Mouse (Mus musculus) forebrain, postnatal 0 days (tissue): ENCODE data around the gene Calcoco2. TPM values are rescaled to one million over a fixed set of nuclear protein-coding genes. Genes with fewer than 3 reads are reported as not detected.
A peak's percentile ranks its signal among the peaks of the same experiment; 100 is the strongest.
"Not testable (repeated sequence)": the region's sequence is repeated elsewhere in the genome, so short reads cannot be mapped to it uniquely, and the experiment has no call there.

Source experiments
- ATAC-seq: fragments of 200-750 bp; cut with Nextera tagmentation; 2 replicates; pipeline ENCODE4 v1.8.0; 2017; ENCODE audit warnings: mild to moderate bottlenecking, moderate library complexity
- DNase-seq: peaks from one replicate; pipeline ENCODE4 v3.0.0-alpha.2; 2015
- H3K27ac ChIP-seq: fragments of 300-500 bp; sonication (generic); 2 replicates; pipeline ENCODE4 v1.5.1; 2014; ENCODE audit warnings: low read depth, mild to moderate bottlenecking, antibody characterized with exemption, low read length, moderate library complexity, mixed read lengths
- H3K27me3 ChIP-seq: fragments of 300-500 bp; sonication (generic); 2 replicates; pipeline ENCODE4 v1.6.1; 2014; ENCODE audit warnings: mild to moderate bottlenecking, low read length, mixed read lengths; ENCODE audit not compliant: insufficient read depth
- H3K36me3 ChIP-seq: fragments of 300-500 bp; sonication (generic); 2 replicates; pipeline ENCODE4 v1.6.1; 2014; ENCODE audit warnings: mild to moderate bottlenecking, moderate library complexity; ENCODE audit not compliant: insufficient read depth
- H3K4me1 ChIP-seq: fragments of 300-500 bp; sonication (generic); 2 replicates; pipeline ENCODE4 v1.6.1; 2014; ENCODE audit warnings: antibody characterized with exemption; ENCODE audit not compliant: insufficient read depth
- H3K4me2 ChIP-seq: fragments of 300-500 bp; sonication (generic); 2 replicates; pipeline ENCODE4 v1.6.1; 2014; ENCODE audit warnings: low read depth, mild to moderate bottlenecking, moderate library complexity
- H3K4me3 ChIP-seq: fragments of 300-500 bp; sonication (generic); 2 replicates; pipeline ENCODE4 v1.5.1; 2014; ENCODE audit warnings: low read depth, low read length, mixed read lengths
- H3K9ac ChIP-seq: fragments of 300-500 bp; sonication (generic); 2 replicates; pipeline ENCODE4 v1.6.1; 2014; ENCODE audit warnings: mild to moderate bottlenecking
- H3K9me3 ChIP-seq: fragments of 300-500 bp; sonication (generic); 2 replicates; pipeline ENCODE4 v1.6.1; 2016; ENCODE audit warnings: low read length
- CTCF ChIP-seq: sonication (generic); IDR thresholded peaks from 2 replicates; pipeline ENCODE4 v1.5.1; 2016; ENCODE audit warnings: antibody characterized with exemption, control low read depth, low read depth
- WGBS: fragments of 180-500 bp; shearing (Covaris S2); extraction: QIAGEN DNeasy Blood & Tissue Kit; methylation state at CpG from one replicate; pipeline ENCODE4 v1.1.7; 2014; 5-methylcytosine and 5-hydroxymethylcytosine counted together
- polyA plus RNA-seq: library from polyadenylated mRNA; unstranded; fragments of >200 nt; fragmentation: Nextera tagmentation; extraction: Ambion mirVana; gene quantifications from 2 replicates; pipeline ENCODE4 v1.2.1, GENCODE M21; 2015
- total RNA-seq: library from RNA; depleted of rRNA; stranded (reverse); fragments of >200 nt; gene quantifications from 2 replicates; pipeline ENCODE4 v1.2.3, GENCODE M21; 2014

The Calcoco2 gene
- total and polyA plus RNA-seq, 2 experiments from 2014 or later: 0.10 TPM; not detected in 1

DNA sequence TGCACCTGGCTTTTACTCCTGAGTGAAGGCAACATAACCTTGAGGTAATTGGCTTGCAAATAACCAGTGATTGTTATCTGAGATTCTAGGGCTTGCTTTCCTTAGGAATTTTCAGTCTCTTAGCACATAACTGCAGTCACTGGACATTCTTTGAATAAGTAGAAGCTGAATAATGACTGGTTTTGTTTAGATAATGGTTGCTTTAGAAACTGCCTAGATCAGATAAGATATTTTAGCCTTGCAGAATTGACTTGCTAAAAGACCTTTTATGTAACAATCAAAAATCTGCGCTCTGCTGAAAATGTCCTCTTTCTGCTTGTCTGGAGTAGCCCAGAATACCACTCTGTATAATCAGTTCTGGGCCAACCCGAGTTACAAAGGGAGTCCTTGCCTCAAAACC lies 2.3 kb upstream of the Calcoco2 start:
- Histone ChIP-seq H3K4me2 (no peak overlapping the region), H3K27ac (no peak overlapping the region), H3K27me3 (no peaks in the 10 kb centered on the region), H3K36me3 (no peaks in the 10 kb centered on the region), H3K9me3 (no peaks in the 10 kb centered on the region), H3K9ac (no peak overlapping the region), H3K4me1 (no peaks in the 10 kb centered on the region), H3K4me3 (no peak overlapping the region)
- DNase-seq (no peak), ATAC-seq (no peak)
- TF ChIP-seq CTCF: no peak
- WGBS: 62% methylated on average over 2 of the region's 2 CpGs

DNA sequence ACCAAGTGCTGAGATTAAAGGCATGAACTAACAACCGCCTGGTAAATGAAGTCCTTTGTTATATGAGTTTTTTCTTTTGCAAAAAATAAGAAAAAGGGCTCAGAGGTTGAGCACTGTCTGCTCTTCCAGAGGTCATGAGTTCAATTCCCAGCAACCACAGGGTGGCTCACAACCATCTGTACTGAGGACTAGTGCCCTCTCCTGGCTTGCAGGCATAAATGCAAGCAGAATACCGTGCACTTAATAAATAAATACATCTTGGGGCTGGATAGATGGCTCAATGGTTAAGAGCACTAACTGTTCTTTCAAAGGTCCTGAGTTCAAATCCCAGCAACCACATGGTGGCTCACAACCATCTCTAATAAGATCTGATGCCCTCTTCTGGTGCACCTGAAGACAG lies 814 bp downstream of the Calcoco2 start:
- H3K27ac ChIP-seq: not testable (repeated sequence)

DNA sequence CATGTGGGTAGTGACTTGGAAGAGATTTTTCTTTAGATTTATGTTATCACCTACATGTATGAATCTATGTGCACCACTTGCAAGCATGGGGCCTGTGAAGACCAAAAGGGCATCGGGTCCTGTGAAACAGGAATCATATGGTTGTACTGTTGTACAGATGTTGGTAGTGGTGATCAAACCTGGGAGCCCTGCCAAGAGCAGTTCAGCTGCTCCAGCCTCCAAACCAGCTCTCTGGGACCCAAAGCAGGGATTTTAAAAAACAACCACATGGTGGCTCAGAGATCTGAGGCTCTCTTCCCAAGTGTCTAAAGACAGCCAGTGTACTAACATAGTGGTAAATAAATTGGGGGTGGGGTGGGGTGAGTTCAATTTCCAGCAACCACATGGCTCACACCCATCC lies 3.4 kb downstream of the Calcoco2 start:
- no peaks in the 10 kb centered on the region for H3K9me3 ChIP-seq
- H3K4me3 ChIP-seq: no peak overlapping the region
- no peak for DNase-seq
- H3K27me3 ChIP-seq: no peaks in the 10 kb centered on the region
- no peak overlapping the region for H3K4me2 ChIP-seq
- ATAC-seq: no peak
- no peak overlapping the region for H3K27ac ChIP-seq
- H3K4me1 ChIP-seq: no peaks in the 10 kb centered on the region
- no peaks in the 10 kb centered on the region for H3K36me3 ChIP-seq
- no peak for TF ChIP-seq CTCF
- WGBS: 79% methylated on average over 1 of the region's 1 CpGs
- H3K9ac ChIP-seq: no peak overlapping the region

More for the DNA sequence above, 814 bp downstream of the Calcoco2 start:
- not testable (repeated sequence) for H3K4me2 ChIP-seq, H3K9ac ChIP-seq, DNase-seq, H3K4me3 ChIP-seq, H3K36me3 ChIP-seq, H3K27me3 ChIP-seq, H3K9me3 ChIP-seq, ATAC-seq, H3K4me1 ChIP-seq
- 63% methylated on average over 2 of the region's 2 CpGs for WGBS

DNA sequence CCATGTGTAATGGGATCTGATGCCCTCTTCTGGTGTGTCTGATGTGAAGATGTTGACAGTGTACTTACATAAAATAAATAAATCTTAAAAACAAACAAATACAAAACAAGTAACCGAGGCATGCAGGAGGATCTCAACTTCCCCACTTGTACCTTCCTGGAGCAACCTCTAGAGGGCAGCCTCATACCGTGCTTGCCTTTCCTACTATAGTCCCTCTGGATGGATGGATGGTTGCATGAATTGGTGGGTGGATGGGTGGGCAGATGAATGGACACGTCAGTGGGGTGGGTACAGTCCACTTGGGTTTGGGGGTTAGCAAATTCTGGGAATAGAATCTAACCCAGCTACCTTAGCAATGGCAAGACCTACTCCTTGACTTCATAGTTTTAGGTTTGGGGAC lies 18.4 kb downstream of the Calcoco2 start:
- Histone ChIP-seq H3K4me1 (no peaks in the 10 kb centered on the region), H3K36me3 (no peaks in the 10 kb centered on the region), H3K27me3 (no peaks in the 10 kb centered on the region), H3K9ac (no peak overlapping the region), H3K27ac (no peak overlapping the region), H3K4me2 (no peak overlapping the region), H3K4me3 (no peak overlapping the region), H3K9me3 (no peaks in the 10 kb centered on the region)
- WGBS: 10% methylated on average over 3 of the region's 3 CpGs
- ATAC-seq (no peak), DNase-seq (peak; percentile 27)
- peak; percentile 81 for TF ChIP-seq CTCF

DNA sequence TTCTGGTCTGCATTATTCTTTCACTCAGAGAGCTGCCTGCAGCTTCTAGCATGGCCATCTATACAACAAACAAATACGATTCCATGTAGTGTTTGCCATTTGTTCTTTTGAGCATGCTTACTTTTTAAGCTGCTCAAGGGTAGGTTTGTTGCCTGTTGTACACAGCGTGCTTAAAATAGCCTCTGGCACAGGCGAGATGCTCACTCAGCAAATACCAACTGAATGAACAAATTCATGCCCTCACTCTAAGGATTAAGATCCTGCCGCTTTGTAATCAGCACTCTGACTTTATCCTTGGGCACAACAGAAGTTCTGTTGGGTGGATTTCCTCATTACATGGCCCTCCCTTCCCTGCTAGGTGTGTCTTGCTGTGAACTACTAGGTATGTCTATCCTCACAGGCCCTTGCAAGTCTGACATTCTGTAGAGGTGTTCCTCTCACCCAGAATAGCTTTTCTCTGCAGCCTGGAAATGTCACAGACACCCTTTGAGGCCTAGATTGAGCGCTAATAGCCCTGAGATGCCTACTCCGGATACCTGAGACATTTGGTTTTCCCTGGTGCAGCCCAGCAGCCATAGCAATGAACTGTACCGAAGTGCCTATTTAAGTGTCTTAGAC lies 19.0 kb downstream of the Calcoco2 start:
- 30% methylated on average over 7 of the region's 7 CpGs for WGBS
- Histone ChIP-seq H3K9me3 (0 out of 2 replicates have a peak, but pooled peaks cover 3% of the 10 kb centered on the region), H3K4me3 (no peak overlapping the region), H3K27me3 (no peaks in the 10 kb centered on the region), H3K9ac (no peak overlapping the region), H3K27ac (no peak overlapping the region), H3K36me3 (no peaks in the 10 kb centered on the region), H3K4me1 (no peaks in the 10 kb centered on the region), H3K4me2 (no peak overlapping the region)
- DNase-seq (no peak), ATAC-seq (no peak)
- no peak for TF ChIP-seq CTCF

DNA sequence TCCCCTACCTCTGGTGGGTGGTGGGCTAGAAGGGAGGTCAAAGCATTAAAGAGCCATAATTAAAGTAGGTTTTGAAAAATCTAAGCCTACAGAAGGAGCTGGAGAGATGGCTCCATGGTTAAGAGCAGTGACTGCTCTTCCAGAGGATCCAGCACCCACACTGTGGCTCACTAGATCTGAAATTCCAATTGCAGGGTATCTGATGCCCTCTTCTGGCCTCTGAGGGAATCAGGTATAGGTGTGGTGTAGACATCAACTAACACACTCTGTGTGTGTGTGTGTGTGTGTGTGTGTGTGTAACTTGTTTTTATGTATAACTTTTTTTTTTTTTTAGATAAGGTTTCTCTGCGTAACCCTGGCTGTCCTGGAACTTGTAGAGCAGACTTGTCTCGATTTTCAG lies 20.7 kb downstream of the Calcoco2 start:
- H3K9ac ChIP-seq: no peak overlapping the region
- no peaks in the 10 kb centered on the region for H3K27me3 ChIP-seq
- no peak for DNase-seq
- no peaks in the 10 kb centered on the region for H3K4me1 ChIP-seq
- 75% methylated on average over 2 of the region's 2 CpGs for WGBS
- no peak; the same call in 1 of the 2 replicates for TF ChIP-seq CTCF
- no peaks in the 10 kb centered on the region for H3K36me3 ChIP-seq
- H3K4me2 ChIP-seq: no peak overlapping the region
- H3K9me3 ChIP-seq: 0 out of 2 replicates have a peak, but pooled peaks cover 3% of the 10 kb centered on the region
- ATAC-seq: no peak
- no peak overlapping the region for H3K27ac ChIP-seq
- H3K4me3 ChIP-seq: no peak overlapping the region

DNA sequence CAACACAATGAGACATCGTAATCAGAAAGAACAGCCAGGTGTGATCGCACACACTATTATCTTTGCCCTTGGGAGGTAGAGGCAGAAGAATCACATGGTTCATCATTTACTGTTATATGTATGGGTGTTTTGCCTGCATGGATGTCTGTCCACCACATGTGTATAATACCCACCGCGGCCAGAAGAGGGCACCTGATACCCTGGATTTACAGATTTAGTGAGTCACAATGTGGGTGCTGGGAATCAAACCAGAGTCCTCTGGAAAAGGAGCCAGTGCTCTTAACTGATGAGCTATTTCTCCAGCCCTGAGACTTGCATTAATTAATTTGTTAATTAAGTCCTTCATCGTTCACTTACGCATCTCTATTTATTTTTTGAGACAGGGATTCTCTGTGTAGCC lies 23.8 kb downstream of the Calcoco2 start:
- Histone ChIP-seq H3K9ac (no peak overlapping the region), H3K36me3 (no peaks in the 10 kb centered on the region), H3K27ac (no peak overlapping the region), H3K27me3 (no peaks in the 10 kb centered on the region), H3K4me2 (no peak overlapping the region), H3K4me1 (no peaks in the 10 kb centered on the region), H3K4me3 (no peak overlapping the region), H3K9me3 (0 out of 2 replicates have a peak, but pooled peaks cover 3% of the 10 kb centered on the region)
- DNase-seq: no peak
- TF ChIP-seq CTCF: no peak
- WGBS: 91% methylated on average over 6 of the region's 6 CpGs
- no peak for ATAC-seq
